Mouse (Mus musculus) kidney, adult 2 months (tissue): ENCODE measurements around the gene Krt88.

Source experiments
- CTCF ChIP-seq: fragments of 200-500 bp; conservative IDR thresholded peaks from 2 replicates; pipeline ENCODE4 v1.5.1; 2011; ENCODE audit warnings: low read depth, mild to moderate bottlenecking, control low read depth, low read length, moderate library complexity, mixed read lengths; ENCODE audit not compliant: insufficient read depth, insufficient read length
- POLR2A ChIP-seq: fragments of 200-500 bp; IDR thresholded peaks from one replicate; pipeline ENCODE4 v1.6.1; 2011; ENCODE audit warnings: low read depth, low read length, control low read depth

- TF ChIP-seq CTCF, result no peak
- TF ChIP-seq POLR2A, result no peak
These were observed 16.1 kb downstream of the Krt88 start, which contains the start of gene Krt81 for GRCm38 (mm10) chr15:101463651-101464050.
